Mouse (Mus musculus): ENCODE results near the gene Spdye4b.

DNA sequence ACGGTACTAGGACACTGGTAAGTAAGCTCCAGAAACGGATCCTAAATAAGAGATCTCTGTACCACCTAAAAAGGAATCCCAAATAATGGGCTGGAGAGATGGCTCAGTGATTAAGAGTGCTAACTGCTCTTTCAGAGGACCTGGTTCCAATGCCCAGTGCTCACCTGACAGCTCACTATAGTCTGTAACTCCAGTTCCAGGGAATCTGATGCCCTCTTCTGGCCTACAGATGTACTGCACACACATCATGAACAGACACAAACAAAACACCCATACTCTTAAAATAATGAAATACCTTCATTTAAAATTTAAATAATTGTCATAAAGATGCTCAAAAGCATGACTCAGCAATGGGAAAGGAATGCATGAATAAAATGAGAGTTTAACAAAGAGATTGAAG, 31.3 kb upstream of the Spdye4b start:
- TF ChIP-seq CTCF (IDR thresholded peaks at IDR 0.05) (no peak), POLR2A (IDR thresholded peaks at IDR 0.05; ENCODE audit: insufficient read depth, low read depth, low read length) (no peak)

All from heart, adult 2 months (tissue).